Mouse (Mus musculus) erythroblast, embryonic 14.5 days (primary cell): ENCODE measurements around the gene Riok1.

Source experiments
- GATA1 ChIP-seq: IDR thresholded peaks from 2 replicates; pipeline ENCODE4 v1.6.1; 2012; ENCODE audit warnings: low read length, inconsistent platforms, mixed read lengths
- TAL1 ChIP-seq: IDR thresholded peaks from 3 replicates; pipeline ENCODE4 v1.6.1; 2012; ENCODE audit warnings: low read length, inconsistent platforms, mixed read lengths

DNA sequence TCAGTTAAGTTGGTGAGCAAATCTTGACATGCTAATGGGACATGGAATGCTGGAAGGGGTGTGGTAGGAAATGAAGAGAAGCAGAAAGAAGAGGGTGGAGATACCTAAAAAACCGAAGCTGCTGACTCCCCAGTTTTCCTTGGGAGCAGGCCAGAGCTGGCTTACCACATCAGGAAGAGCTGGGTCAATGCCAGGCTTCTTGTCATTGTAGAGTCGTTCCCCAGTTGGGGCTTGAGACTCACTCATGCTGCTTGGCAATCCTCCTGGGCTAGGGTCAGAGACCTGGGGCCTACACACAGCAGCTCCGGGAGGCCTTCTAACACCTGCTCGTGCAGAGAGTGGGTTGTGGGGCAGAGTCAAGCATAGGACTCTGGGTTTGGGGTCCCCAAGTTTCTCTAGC, 34.1 kb downstream of the Riok1 start:
- TF ChIP-seq GATA1 = no peak
- TF ChIP-seq TAL1 = no peak
